Mouse (Mus musculus) heart, embryonic 16.5 days (tissue): Measurements from ENCODE around the gene Camta1. TPM values are rescaled to one million over a fixed set of nuclear protein-coding genes. Genes with fewer than 3 reads are reported as not detected.

Source experiments
- ATAC-seq: fragments of 200-750 bp; cut with Nextera tagmentation; replicated peaks from 2 replicates; pipeline ENCODE4 v1.8.0; 2017; ENCODE audit warnings: moderate number of reproducible peaks; ENCODE audit not compliant: insufficient read depth, low FRiP score; ENCODE audit errors: extremely low read depth
- H3K27ac ChIP-seq: fragments of 300-500 bp; sonication (generic); 2 replicates; pipeline ENCODE4 v1.5.1; 2014; ENCODE audit warnings: mild to moderate bottlenecking, low read length, control low read depth, moderate library complexity
- H3K27me3 ChIP-seq: fragments of 300-500 bp; sonication (generic); 2 replicates; pipeline ENCODE4 v1.6.1; 2014; ENCODE audit warnings: low read length, mixed read lengths; ENCODE audit not compliant: control insufficient read depth, insufficient read depth
- H3K36me3 ChIP-seq: fragments of 300-500 bp; sonication (generic); 2 replicates; pipeline ENCODE4 v1.6.1; 2014; ENCODE audit not compliant: control insufficient read depth, insufficient read depth
- H3K4me1 ChIP-seq: fragments of 300-500 bp; sonication (generic); 2 replicates; pipeline ENCODE4 v1.6.1; 2014; ENCODE audit warnings: low read length, mixed read lengths; ENCODE audit not compliant: control insufficient read depth, insufficient read depth
- H3K4me2 ChIP-seq: fragments of 300-500 bp; sonication (generic); 2 replicates; pipeline ENCODE4 v1.6.1; 2014; ENCODE audit warnings: low read depth, mild to moderate bottlenecking, control low read depth, low read length
- H3K4me3 ChIP-seq: fragments of 300-500 bp; sonication (generic); 2 replicates; pipeline ENCODE4 v1.5.1; 2014; ENCODE audit warnings: mild to moderate bottlenecking, control low read depth, low read length
- H3K9ac ChIP-seq: fragments of 300-500 bp; sonication (generic); 2 replicates; pipeline ENCODE4 v1.6.1; 2014; ENCODE audit warnings: low read length, control low read depth
- H3K9me3 ChIP-seq: fragments of 300-500 bp; sonication (generic); replicated peaks from 2 replicates; pipeline ENCODE4 v1.6.1; 2016; ENCODE audit warnings: low read length; ENCODE audit not compliant: control insufficient read depth
- WGBS: fragments of 180-500 bp; shearing (Covaris S2); extraction: QIAGEN DNeasy Blood & Tissue Kit; methylation state at CpG from one replicate; pipeline ENCODE4 v1.1.7; 2014; 5-methylcytosine and 5-hydroxymethylcytosine counted together
- polyA plus RNA-seq: library from polyadenylated mRNA; unstranded; fragments of >200 nt; fragmentation: Nextera tagmentation; extraction: Ambion mirVana; gene quantifications from 2 replicates; pipeline ENCODE4 v1.2.1, GENCODE M21; 2015

Gene Camta1
- polyA plus RNA-seq, 1 experiment from 2014 or later: 141 TPM

GRCm38 (mm10) chr4:151610266-151610665 lies 251.4 kb downstream of the Camta1 start:
- no peaks in the 10 kb centered on the region for H3K27me3 ChIP-seq
- H3K36me3 ChIP-seq: no peaks in the 10 kb centered on the region
- H3K4me1 ChIP-seq: no peaks in the 10 kb centered on the region
- H3K4me3 ChIP-seq: no peak overlapping the region
- H3K4me2 ChIP-seq: no peak overlapping the region
- no peak for ATAC-seq
- H3K9ac ChIP-seq: no peak overlapping the region
- H3K27ac ChIP-seq: no peak overlapping the region
- peaks cover 17% of the 10 kb centered on the region for H3K9me3 ChIP-seq
- 17% methylated on average over 8 of the region's 8 CpGs for WGBS

- no peak overlapping the region for H3K9ac ChIP-seq
- H3K27me3 ChIP-seq: 0 out of 2 replicates have a peak, but pooled peaks cover 2% of the 10 kb centered on the region
- no peaks in the 10 kb centered on the region for H3K9me3 ChIP-seq
- no peaks in the 10 kb centered on the region for H3K4me1 ChIP-seq
- ATAC-seq: peak; percentile 78
- H3K4me2 ChIP-seq: no peak overlapping the region
- H3K4me3 ChIP-seq: no peak overlapping the region
- no peaks in the 10 kb centered on the region for H3K36me3 ChIP-seq
- 31% methylated on average over 6 of the region's 6 CpGs for WGBS
- no peak overlapping the region for H3K27ac ChIP-seq
Observed at GRCm38 (mm10) chr4:151604907-151605306, 256.8 kb downstream of the Camta1 start.

- Histone ChIP-seq H3K4me1 (no peaks in the 10 kb centered on the region), H3K27ac (no peak overlapping the region), H3K4me2 (no peak overlapping the region), H3K9me3 (no peaks in the 10 kb centered on the region), H3K4me3 (no peak overlapping the region), H3K27me3 (0 out of 2 replicates have a peak, but pooled peaks cover 2% of the 10 kb centered on the region), H3K9ac (no peak overlapping the region), H3K36me3 (no peaks in the 10 kb centered on the region)
- WGBS: 10% methylated on average over 16 of the region's 16 CpGs
- peak; percentile 87 for ATAC-seq
Observed at GRCm38 (mm10) chr4:151604481-151604880, 257.2 kb downstream of the Camta1 start.

- Histone ChIP-seq H3K27me3 (0 out of 2 replicates have a peak, but pooled peaks cover 2% of the 10 kb centered on the region), H3K9ac (no peak overlapping the region), H3K9me3 (no peaks in the 10 kb centered on the region), H3K4me2 (no peak overlapping the region), H3K27ac (no peak overlapping the region), H3K36me3 (no peaks in the 10 kb centered on the region), H3K4me3 (no peak overlapping the region), H3K4me1 (no peaks in the 10 kb centered on the region)
- WGBS: 83% methylated on average over 9 of the region's 9 CpGs
- no peak for ATAC-seq
Observed at GRCm38 (mm10) chr4:151603586-151603985, 258.1 kb downstream of the Camta1 start.

GRCm38 (mm10) chr4:151595116-151595515 lies 266.6 kb downstream of the Camta1 start:
- Histone ChIP-seq H3K4me3 (no peak overlapping the region), H3K4me1 (no peaks in the 10 kb centered on the region), H3K27ac (no peak overlapping the region), H3K9me3 (no peaks in the 10 kb centered on the region), H3K4me2 (no peak overlapping the region), H3K36me3 (no peaks in the 10 kb centered on the region), H3K27me3 (no peaks in the 10 kb centered on the region), H3K9ac (no peak overlapping the region)
- WGBS: 53% methylated on average over 8 of the region's 8 CpGs
- no peak for ATAC-seq

GRCm38 (mm10) chr4:151593042-151593441 lies 268.6 kb downstream of the Camta1 start:
- Histone ChIP-seq H3K4me3 (no peak overlapping the region), H3K27me3 (no peaks in the 10 kb centered on the region), H3K9me3 (no peaks in the 10 kb centered on the region), H3K27ac (no peak overlapping the region), H3K9ac (no peak overlapping the region), H3K4me2 (no peak overlapping the region), H3K4me1 (no peaks in the 10 kb centered on the region), H3K36me3 (no peaks in the 10 kb centered on the region)
- WGBS: 57% methylated on average over 7 of the region's 7 CpGs
- ATAC-seq: no peak

- H3K4me1 ChIP-seq: no peaks in the 10 kb centered on the region
- no peaks in the 10 kb centered on the region for H3K9me3 ChIP-seq
- H3K27ac ChIP-seq: no peak overlapping the region
- H3K36me3 ChIP-seq: no peaks in the 10 kb centered on the region
- no peaks in the 10 kb centered on the region for H3K27me3 ChIP-seq
- 76% methylated on average over 9 of the region's 9 CpGs for WGBS
- no peak for ATAC-seq
- H3K4me2 ChIP-seq: no peak overlapping the region
- no peak overlapping the region for H3K9ac ChIP-seq
- no peak overlapping the region for H3K4me3 ChIP-seq
Observed at GRCm38 (mm10) chr4:151586074-151586473, 275.6 kb downstream of the Camta1 start.

GRCm38 (mm10) chr4:151577961-151578360 lies 283.7 kb downstream of the Camta1 start:
- Histone ChIP-seq H3K27ac (no peak overlapping the region), H3K4me1 (no peaks in the 10 kb centered on the region), H3K9ac (no peak overlapping the region), H3K4me2 (no peak overlapping the region), H3K36me3 (no peaks in the 10 kb centered on the region), H3K4me3 (no peak overlapping the region), H3K27me3 (no peaks in the 10 kb centered on the region), H3K9me3 (0 out of 2 replicates have a peak, but pooled peaks cover 3% of the 10 kb centered on the region)
- 77% methylated on average over 3 of the region's 3 CpGs for WGBS
- no peak for ATAC-seq

- H3K4me2 ChIP-seq: no peak overlapping the region
- no peaks in the 10 kb centered on the region for H3K4me1 ChIP-seq
- H3K36me3 ChIP-seq: no peaks in the 10 kb centered on the region
- H3K9me3 ChIP-seq: 0 out of 2 replicates have a peak, but pooled peaks cover 3% of the 10 kb centered on the region
- no peak overlapping the region for H3K27ac ChIP-seq
- no peak for ATAC-seq
- H3K27me3 ChIP-seq: no peaks in the 10 kb centered on the region
- no peak overlapping the region for H3K9ac ChIP-seq
- WGBS: 71% methylated on average over 15 of the region's 15 CpGs
- H3K4me3 ChIP-seq: no peak overlapping the region
Observed at GRCm38 (mm10) chr4:151576291-151577108, 285.2 kb downstream of the Camta1 start.
